Mouse (Mus musculus): ENCODE data around the gene Sptb.

The Sptb gene

DNA sequence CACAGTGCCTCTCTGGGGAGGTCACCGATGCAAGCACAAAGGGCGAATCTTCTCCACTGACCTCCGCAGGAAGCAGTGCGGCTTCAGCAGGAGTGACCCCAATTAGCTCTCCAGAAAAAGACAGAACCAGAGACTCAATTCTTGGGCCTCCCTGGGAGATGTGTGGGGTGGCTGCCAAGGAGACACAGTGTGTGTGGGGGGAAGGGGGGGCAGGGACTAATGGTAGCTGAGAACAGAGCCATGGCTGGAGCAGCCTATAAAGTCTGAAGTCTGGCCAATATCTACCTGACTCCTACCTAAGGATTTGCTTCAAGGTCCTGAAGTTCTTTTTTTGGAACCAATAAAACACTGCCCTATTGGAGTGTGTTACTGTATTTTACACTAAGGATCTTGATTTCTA is 105.8 kb downstream of the Sptb start:
- DNase-seq, result no peak

- DNase-seq, result no peak
Measured at GRCm38 (mm10) chr12:76603779-76604178, 106.6 kb downstream of the Sptb start.

GRCm38 (mm10) chr12:76598196-76598928 is 112.0 kb downstream of the Sptb start:
- DNase-seq, result peak; percentile 63

- peak; percentile 71 for DNase-seq
Measured at GRCm38 (mm10) chr12:76597577-76598100, 112.7 kb downstream of the Sptb start.

DNA sequence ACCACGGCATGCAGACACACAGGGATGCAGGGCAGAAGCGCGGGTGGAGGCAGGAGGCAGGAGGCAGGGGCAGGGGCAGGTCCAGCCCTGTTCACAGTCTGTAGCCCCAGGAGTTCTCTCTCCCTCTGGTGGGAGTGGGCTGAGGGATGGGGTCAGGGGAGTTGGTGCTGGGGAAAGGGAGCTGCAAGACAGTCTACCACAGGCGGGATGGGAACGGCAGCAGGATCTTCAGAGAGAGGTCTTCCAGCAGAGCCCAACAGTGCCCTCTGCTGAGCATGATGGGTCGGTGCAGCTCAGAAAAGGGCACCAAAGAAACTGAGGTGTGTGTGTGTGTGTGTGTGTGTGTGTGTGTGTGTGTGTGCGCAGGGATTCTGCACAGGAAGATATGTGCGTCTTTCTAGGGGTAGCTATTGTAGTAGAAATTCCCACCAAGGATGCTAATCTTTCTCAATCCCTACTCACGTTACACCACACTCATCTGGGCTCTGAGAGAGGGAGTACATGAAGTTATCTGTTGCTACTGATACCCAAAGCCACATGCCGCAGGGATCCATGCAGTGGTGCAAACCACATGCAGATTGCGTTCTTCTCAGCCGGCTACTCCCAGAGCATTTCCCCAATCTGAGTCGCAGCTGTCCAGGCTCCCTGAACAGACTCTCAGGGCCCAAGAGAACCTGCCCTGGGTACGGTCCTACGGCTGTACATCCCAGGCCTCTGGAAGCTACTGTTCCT is 113.9 kb downstream of the Sptb start:
- peak; percentile 77 for DNase-seq

GRCm38 (mm10) chr12:76595830-76596229 is 114.5 kb downstream of the Sptb start:
- DNase-seq, result no peak

GRCm38 (mm10) chr12:76594556-76594955 is 115.8 kb downstream of the Sptb start:
- DNase-seq, result no peak

- DNase-seq, result peak; percentile 56
Measured at GRCm38 (mm10) chr12:76593839-76594322, 116.5 kb downstream of the Sptb start.

DNA sequence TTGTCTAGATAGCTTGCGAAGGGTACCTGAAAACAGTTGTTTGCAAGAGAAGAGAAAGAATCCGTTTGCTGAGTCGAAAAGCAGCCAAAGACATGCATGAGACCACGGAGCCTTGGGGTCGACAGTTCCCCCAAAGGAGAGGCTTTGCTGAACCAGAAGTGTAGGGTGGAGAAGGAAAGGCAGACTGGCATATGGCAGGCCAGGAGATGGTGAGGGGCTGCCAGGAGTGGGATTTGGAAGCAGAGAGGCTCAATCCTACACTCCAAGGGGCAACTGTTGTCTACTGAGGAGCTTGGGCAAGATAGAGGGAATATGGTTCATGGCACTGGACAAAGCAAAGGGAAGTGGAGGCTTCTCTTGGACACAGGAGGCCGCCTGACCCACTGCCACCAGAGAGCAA is 117.1 kb downstream of the Sptb start:
- DNase-seq, result no peak

DNA sequence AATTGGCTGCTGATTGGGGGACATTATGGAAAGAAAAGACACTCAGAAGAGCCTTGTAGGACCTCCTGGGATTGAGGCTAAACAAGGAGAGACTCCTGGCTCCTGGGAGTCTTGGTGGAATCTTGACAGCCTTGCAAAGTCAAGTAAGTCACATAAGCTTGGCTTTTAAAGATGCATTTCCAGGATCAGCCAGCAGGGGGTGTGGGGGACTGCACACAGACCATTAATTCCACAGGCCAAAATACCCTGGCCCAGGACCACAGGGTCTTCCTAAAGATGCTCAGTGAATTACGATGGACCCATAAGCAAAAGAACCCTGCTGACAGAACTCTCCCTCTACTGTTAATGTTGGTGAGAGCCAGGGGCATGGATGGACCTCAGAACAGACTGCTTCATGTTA is 118.1 kb downstream of the Sptb start:
- peak; percentile 52 for DNase-seq

- no peak for DNase-seq
Measured at GRCm38 (mm10) chr12:76591037-76591436, 119.3 kb downstream of the Sptb start.

DNA sequence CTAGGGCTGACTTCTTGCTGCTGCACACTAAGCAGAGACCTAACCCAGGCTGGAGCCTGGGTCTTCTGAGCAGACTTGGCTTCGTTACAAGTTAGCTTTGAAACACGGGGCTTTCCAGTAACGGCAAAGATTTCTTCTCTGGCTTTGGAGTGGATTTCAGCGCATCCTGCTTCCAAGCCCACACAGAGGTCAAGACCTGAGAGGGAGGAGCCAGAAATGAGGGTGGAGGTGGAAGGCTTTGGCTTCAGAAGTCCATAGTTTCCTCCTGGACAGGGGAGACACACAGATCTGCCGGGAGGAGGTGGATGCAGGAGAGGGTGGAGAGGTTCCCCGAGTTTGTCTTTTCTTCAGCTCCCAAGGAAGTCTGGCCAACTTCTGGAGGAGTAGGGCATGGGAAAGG is 120.8 kb downstream of the Sptb start:
- DNase-seq, result no peak

GRCm38 (mm10) chr12:76587357-76587756 is 123.0 kb downstream of the Sptb start:
- DNase-seq, result no peak

GRCm38 (mm10) chr12:76585028-76585427 is 125.3 kb downstream of the Sptb start:
- no peak for DNase-seq

DNA sequence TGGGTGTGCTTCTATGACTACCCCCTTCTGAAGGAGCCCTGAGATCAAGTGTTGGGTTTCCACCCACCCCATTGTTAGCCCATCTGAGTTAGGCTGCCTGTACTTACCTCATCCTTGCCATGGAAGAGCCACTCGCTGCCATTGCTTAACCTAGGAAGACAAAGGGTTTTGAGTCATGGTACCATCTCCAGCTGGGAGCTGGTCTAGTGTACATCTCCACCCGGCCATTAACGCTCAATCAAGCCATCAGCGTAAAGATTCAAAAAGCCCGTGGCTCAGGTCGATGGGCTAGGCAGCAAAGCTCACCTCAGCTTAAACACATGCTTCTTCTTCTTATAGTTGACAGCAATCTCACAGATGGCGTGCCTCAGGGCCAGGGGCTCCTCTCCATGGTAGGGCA is 126.9 kb downstream of the Sptb start:
- no peak for DNase-seq

DNA sequence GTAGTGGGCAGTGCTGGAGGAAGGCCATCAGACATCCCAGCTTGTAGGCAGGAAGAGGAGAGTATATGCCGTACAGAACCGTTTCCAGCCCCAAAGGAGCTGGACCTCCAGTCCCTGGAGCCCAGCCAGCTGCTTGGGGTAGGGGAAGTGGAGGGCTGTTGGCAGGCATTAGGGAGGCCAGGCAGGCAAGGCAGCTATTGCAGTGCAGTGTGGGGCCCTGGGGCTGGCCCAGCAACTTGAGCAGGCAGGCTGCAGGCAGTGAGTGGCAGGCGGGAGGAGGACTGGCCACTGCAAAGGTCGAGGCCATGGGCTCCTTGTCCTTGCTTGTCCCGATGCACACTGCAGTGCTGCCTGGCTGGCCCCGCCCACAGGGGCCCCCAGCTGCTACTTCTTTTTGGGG is 127.5 kb downstream of the Sptb start:
- DNase-seq, result peak; percentile 55

GRCm38 (mm10) chr12:76582139-76582538 is 128.2 kb downstream of the Sptb start:
- DNase-seq, result peak; percentile 43

DNA sequence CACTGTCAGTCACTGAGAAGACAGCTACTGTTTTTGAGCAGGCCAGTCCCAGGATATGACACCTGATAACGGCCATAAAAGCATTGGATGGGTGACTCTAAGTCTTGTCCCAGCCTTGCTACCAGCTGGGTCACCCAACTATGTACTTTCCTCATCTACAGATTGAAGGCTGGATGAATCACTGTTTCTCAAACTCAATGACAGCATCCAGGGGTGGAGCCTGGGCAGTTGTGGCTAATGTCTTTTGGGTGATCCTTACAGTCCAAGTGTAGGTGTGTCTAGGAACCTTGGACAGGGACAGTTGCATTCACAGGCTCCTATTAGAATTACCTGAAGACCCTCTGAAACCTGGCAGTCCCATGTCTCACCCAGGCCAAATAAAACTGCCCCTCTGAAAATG is 130.5 kb downstream of the Sptb start:
- no peak for DNase-seq

DNA sequence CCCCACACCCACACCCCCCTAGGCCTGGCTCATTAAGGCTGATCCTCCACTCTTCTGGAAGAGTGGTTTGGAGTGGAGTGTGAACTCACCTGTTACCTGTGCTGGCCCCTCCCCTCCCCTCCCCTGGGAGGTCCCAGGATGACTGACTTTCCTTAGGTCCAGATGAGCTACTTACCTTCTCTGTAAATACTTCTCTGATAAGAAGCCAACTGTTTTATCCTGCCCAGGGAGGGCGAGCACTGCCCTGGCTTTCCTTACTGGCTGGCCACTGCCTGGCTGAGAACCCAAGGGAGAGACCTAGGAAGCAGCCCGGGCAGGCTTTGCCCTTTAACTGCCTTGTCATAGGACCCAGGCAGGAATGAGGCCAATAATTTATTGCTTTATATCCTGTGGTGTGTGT is 131.9 kb downstream of the Sptb start:
- DNase-seq, result peak; percentile 49

DNA sequence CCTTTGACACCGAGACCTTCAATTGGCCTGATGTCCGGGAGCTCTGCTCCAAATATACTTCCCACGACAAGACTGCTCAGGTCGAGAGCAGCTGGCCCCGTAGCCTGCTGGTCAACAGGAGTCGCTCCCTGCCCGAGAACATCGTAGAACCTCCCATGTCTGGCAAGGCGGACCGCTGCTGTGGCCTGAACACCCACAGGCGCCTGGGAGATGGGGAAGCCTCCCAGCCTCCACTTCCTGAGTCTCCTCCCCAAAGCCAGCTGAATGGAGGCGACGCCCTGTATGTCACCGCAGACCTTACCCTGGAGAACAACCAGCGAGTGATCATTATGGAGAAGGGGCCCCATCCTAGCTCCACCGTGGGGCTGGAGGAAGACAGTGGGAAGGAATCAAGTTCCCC is 132.5 kb downstream of the Sptb start:
- no peak for DNase-seq

DNA sequence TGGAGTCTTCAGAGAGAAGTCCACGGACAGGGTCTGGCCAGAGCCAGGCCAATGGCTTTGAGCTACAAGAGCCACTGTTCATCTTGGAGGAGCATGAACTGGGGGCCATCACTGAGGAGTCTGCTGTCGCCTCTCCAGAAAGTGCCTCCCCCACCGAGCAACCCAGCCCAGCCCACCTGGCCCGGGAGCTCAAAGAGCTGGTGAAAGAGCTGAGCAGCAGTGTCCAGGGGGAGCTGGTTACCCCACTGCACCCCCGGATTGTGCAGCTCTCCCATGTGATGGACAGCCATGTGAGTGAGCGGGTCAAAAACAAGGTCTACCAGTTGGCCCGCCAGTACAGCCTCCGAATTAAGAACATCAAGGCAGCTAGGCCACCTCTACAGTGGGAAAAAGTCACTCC is 133.5 kb downstream of the Sptb start:
- DNase-seq, result no peak

- DNase-seq, result no peak
Measured at GRCm38 (mm10) chr12:76576061-76576460, 134.3 kb downstream of the Sptb start.

DNA sequence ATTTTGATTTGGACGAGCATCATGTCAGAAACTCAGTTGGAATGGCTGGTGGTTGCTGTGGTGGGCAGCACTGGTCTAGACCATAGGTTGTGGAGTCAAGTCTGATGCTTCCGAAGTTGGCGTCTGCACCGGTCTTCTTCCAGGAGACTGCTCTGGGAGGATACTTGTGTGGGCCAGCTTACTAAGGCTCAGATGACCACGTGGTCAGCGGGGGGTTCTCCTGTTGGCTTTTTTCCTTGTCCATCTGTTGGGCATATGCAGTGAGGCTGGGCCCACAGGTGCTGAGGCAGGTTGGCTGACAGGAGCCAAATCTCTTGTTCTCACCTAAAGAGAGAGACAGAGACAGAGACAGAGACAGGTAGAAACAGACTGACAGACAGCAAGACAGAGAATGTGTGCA is 135.5 kb downstream of the Sptb start:
- peak; percentile 34 for DNase-seq

GRCm38 (mm10) chr12:76573381-76573780 is 137.0 kb downstream of the Sptb start:
- peak; percentile 68 for DNase-seq

Measured in kidney, adult 18-20 months (tissue).